Mouse (Mus musculus) liver, postnatal 0 days (tissue): ENCODE data around the gene Fam205c.

ENCODE experiments used
- CTCF ChIP-seq: sonication (generic); IDR thresholded peaks from 2 replicates; pipeline ENCODE4 v1.5.1; 2016; ENCODE audit warnings: antibody characterized with exemption, low read depth
- EP300 ChIP-seq: IDR thresholded peaks from 2 replicates; pipeline ENCODE4 v1.6.1; 2016; ENCODE audit warnings: antibody characterized with exemption, low read depth, mild to moderate bottlenecking

GRCm38 (mm10) chr4:42922461-42922860, 48.4 kb upstream of the Fam205c start:
- TF ChIP-seq EP300 (no peak), CTCF (no peak)
